Mouse (Mus musculus): ENCODE measurements around the gene Clstn2. TPM values are rescaled to one million over a fixed set of nuclear protein-coding genes. Genes with fewer than 3 reads are reported as not detected.

The Clstn2 gene
- total RNA-seq, 2 experiments from 2014 or later: not detected

- ATAC-seq (replicated peaks; ENCODE audit: poor library complexity, severe bottlenecking): no peak
These were observed 422.4 kb downstream of the Clstn2 start for GRCm38 (mm10) chr9:97610566-97610965.

GRCm38 (mm10) chr9:97603729-97604128, 429.3 kb downstream of the Clstn2 start:
- no peak for ATAC-seq (replicated peaks; ENCODE audit: poor library complexity, severe bottlenecking)

- no peak for ATAC-seq (replicated peaks; ENCODE audit: poor library complexity, severe bottlenecking)
These were observed 430.5 kb downstream of the Clstn2 start for GRCm38 (mm10) chr9:97602476-97602875.

- no peak for ATAC-seq (replicated peaks; ENCODE audit: poor library complexity, severe bottlenecking)
These were observed 434.0 kb downstream of the Clstn2 start for GRCm38 (mm10) chr9:97599006-97599405.

GRCm38 (mm10) chr9:97590712-97591111, 442.3 kb downstream of the Clstn2 start:
- no peak for ATAC-seq (replicated peaks; ENCODE audit: poor library complexity, severe bottlenecking)

GRCm38 (mm10) chr9:97570881-97571280, 462.1 kb downstream of the Clstn2 start:
- ATAC-seq (replicated peaks; ENCODE audit: poor library complexity, severe bottlenecking): no peak

- no peak for ATAC-seq (replicated peaks; ENCODE audit: poor library complexity, severe bottlenecking)
These were observed 469.9 kb downstream of the Clstn2 start for GRCm38 (mm10) chr9:97563121-97563520.

- no peak for ATAC-seq (replicated peaks; ENCODE audit: poor library complexity, severe bottlenecking)
These were observed 488.6 kb downstream of the Clstn2 start for GRCm38 (mm10) chr9:97544359-97544758.

GRCm38 (mm10) chr9:97541419-97541818, 491.6 kb downstream of the Clstn2 start:
- ATAC-seq (replicated peaks; ENCODE audit: poor library complexity, severe bottlenecking): no peak

GRCm38 (mm10) chr9:97538075-97538779, 494.8 kb downstream of the Clstn2 start:
- no peak for ATAC-seq (replicated peaks; ENCODE audit: poor library complexity, severe bottlenecking)

- no peak for ATAC-seq (replicated peaks; ENCODE audit: poor library complexity, severe bottlenecking)
These were observed 498.8 kb downstream of the Clstn2 start for GRCm38 (mm10) chr9:97534196-97534595.

- no peak for ATAC-seq (replicated peaks; ENCODE audit: poor library complexity, severe bottlenecking)
These were observed 499.7 kb downstream of the Clstn2 start for GRCm38 (mm10) chr9:97533306-97533705.

- no peak for ATAC-seq (replicated peaks; ENCODE audit: poor library complexity, severe bottlenecking)
These were observed 500.4 kb downstream of the Clstn2 start for GRCm38 (mm10) chr9:97532536-97532935.

GRCm38 (mm10) chr9:97527926-97528325, 505.1 kb downstream of the Clstn2 start:
- ATAC-seq (replicated peaks; ENCODE audit: poor library complexity, severe bottlenecking): no peak

- ATAC-seq (replicated peaks; ENCODE audit: poor library complexity, severe bottlenecking): no peak
These were observed 505.7 kb downstream of the Clstn2 start for GRCm38 (mm10) chr9:97527276-97527675.

- ATAC-seq (replicated peaks; ENCODE audit: poor library complexity, severe bottlenecking): no peak
These were observed 507.4 kb downstream of the Clstn2 start for GRCm38 (mm10) chr9:97525563-97525962.

GRCm38 (mm10) chr9:97524861-97525260, 508.1 kb downstream of the Clstn2 start:
- no peak for ATAC-seq (replicated peaks; ENCODE audit: poor library complexity, severe bottlenecking)

- ATAC-seq (replicated peaks; ENCODE audit: poor library complexity, severe bottlenecking): no peak
These were observed 512.2 kb downstream of the Clstn2 start for GRCm38 (mm10) chr9:97520771-97521170.

GRCm38 (mm10) chr9:97517006-97517405, 516.0 kb downstream of the Clstn2 start:
- no peak for ATAC-seq (replicated peaks; ENCODE audit: poor library complexity, severe bottlenecking)

GRCm38 (mm10) chr9:97514639-97515038, 518.3 kb downstream of the Clstn2 start:
- ATAC-seq (replicated peaks; ENCODE audit: poor library complexity, severe bottlenecking): no peak

- no peak for ATAC-seq (replicated peaks; ENCODE audit: poor library complexity, severe bottlenecking)
These were observed 520.6 kb downstream of the Clstn2 start for GRCm38 (mm10) chr9:97512282-97512850.

- no peak for ATAC-seq (replicated peaks; ENCODE audit: poor library complexity, severe bottlenecking)
These were observed 531.6 kb downstream of the Clstn2 start for GRCm38 (mm10) chr9:97501416-97501815.
